Mouse (Mus musculus) heart, embryonic 12.5 days (tissue): ENCODE results near the gene Gzmk. TPM values are rescaled to one million over a fixed set of nuclear protein-coding genes. Genes with fewer than 3 reads are reported as not detected.

Source experiments
- ATAC-seq: fragments of 200-750 bp; cut with Nextera tagmentation; 2 replicates; pipeline ENCODE4 v1.8.0; 2017; ENCODE audit warnings: moderate TSS enrichment, moderate library complexity; ENCODE audit not compliant: insufficient number of reproducible peaks, low FRiP score
- H3K27ac ChIP-seq: fragments of 300-500 bp; sonication (generic); 2 replicates; pipeline ENCODE4 v1.5.1; 2016; ENCODE audit warnings: mild to moderate bottlenecking, moderate library complexity; ENCODE audit not compliant: poor library complexity, severe bottlenecking
- H3K27me3 ChIP-seq: fragments of 300-500 bp; sonication (generic); replicated peaks from 2 replicates; pipeline ENCODE4 v1.6.1; 2016; ENCODE audit warnings: mild to moderate bottlenecking, moderate library complexity
- H3K36me3 ChIP-seq: fragments of 300-500 bp; sonication (generic); 2 replicates; pipeline ENCODE4 v1.6.1; 2016; ENCODE audit warnings: mild to moderate bottlenecking, moderate library complexity
- H3K4me1 ChIP-seq: fragments of 300-500 bp; sonication (generic); replicated peaks from 2 replicates; pipeline ENCODE4 v1.6.1; 2016; ENCODE audit warnings: mild to moderate bottlenecking
- H3K4me2 ChIP-seq: fragments of 300-500 bp; sonication (generic); 2 replicates; pipeline ENCODE4 v1.6.1; 2016; ENCODE audit warnings: mild to moderate bottlenecking, moderate library complexity
- H3K4me3 ChIP-seq: fragments of 300-500 bp; sonication (generic); 2 replicates; pipeline ENCODE4 v1.5.1; 2016; ENCODE audit warnings: mild to moderate bottlenecking
- H3K9ac ChIP-seq: fragments of 300-500 bp; sonication (generic); 2 replicates; pipeline ENCODE4 v1.6.1; 2016; ENCODE audit warnings: mild to moderate bottlenecking, moderate library complexity
- H3K9me3 ChIP-seq: fragments of 300-500 bp; sonication (generic); replicated peaks from 2 replicates; pipeline ENCODE4 v1.6.1; 2016; ENCODE audit warnings: mild to moderate bottlenecking, moderate library complexity
- WGBS: fragments of 180-500 bp; shearing (Covaris S2); methylation state at CpG from one replicate; pipeline ENCODE4 v1.1.7; 2016; 5-methylcytosine and 5-hydroxymethylcytosine counted together
- polyA plus RNA-seq: library from polyadenylated mRNA; unstranded; fragments of >200 nt; fragmentation: Nextera tagmentation; extraction: Ambion mirVana; gene quantifications from 2 replicates; pipeline ENCODE4 v1.2.1, GENCODE M21; 2016

Gene Gzmk
- polyA plus RNA-seq, 1 experiment from 2014 or later = not detected

- no peak for ATAC-seq
- no peaks in the 10 kb centered on the region for H3K4me1 ChIP-seq
- no peak overlapping the region for H3K4me2 ChIP-seq
- no peak overlapping the region for H3K27ac ChIP-seq
- WGBS = 70% methylated on average over 9 of the region's 9 CpGs
- H3K4me3 ChIP-seq = no peak overlapping the region
- no peaks in the 10 kb centered on the region for H3K27me3 ChIP-seq
- no peaks in the 10 kb centered on the region for H3K36me3 ChIP-seq
- no peak overlapping the region for H3K9ac ChIP-seq
- no peaks in the 10 kb centered on the region for H3K9me3 ChIP-seq
Measured at GRCm38 (mm10) chr13:113168018-113168534, 57.6 kb downstream of the Gzmk start.

DNA sequence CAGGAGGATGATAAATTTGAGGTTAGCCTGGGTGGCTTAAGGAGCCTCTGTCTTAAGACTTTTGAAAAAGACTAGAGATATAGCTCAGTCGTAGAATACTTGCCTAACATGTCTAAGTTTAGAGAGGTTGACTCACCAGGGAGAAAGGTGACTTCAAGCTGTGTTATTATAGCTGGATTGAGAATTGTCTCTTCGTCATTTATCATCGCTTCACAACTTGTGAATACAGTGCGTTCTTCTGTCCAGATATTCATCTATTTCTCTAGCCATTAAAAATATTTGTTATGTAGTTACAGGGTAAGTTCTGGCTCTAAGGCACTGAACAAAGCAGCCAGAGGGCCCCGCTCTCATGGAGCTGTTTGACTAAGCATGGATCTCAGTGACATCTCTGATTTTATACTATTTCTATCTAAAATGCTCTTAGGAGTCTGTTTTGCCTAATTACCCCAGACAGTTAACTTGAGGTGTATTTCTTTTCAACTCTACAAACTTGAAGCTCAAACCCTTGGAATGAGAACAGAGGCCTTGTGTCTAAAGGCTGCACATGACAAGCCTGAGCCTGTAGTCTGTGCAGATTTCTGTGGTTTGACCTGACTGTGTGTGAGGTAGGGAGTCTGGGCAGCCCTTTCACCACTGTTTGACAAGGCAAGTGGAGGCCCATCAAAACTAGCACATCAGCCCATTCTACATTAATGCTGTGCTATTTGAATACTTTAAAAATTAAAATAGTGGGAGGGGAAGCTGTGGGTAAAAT lies 61.3 kb downstream of the Gzmk start:
- Histone ChIP-seq H3K9me3 (no peaks in the 10 kb centered on the region), H3K4me2 (no peak overlapping the region), H3K4me1 (no peaks in the 10 kb centered on the region), H3K27me3 (no peaks in the 10 kb centered on the region), H3K9ac (no peak overlapping the region), H3K4me3 (no peak overlapping the region), H3K36me3 (no peaks in the 10 kb centered on the region), H3K27ac (no peak overlapping the region)
- WGBS = 84% methylated on average over 5 of the region's 5 CpGs
- no peak for ATAC-seq

GRCm38 (mm10) chr13:113151556-113151955 lies 74.2 kb downstream of the Gzmk start:
- Histone ChIP-seq H3K4me1 (no peaks in the 10 kb centered on the region), H3K27me3 (no peaks in the 10 kb centered on the region), H3K27ac (no peak overlapping the region), H3K4me2 (no peak overlapping the region), H3K9ac (no peak overlapping the region), H3K4me3 (no peak overlapping the region), H3K36me3 (no peaks in the 10 kb centered on the region), H3K9me3 (no peaks in the 10 kb centered on the region)
- 84% methylated on average over 4 of the region's 4 CpGs for WGBS
- ATAC-seq = no peak

DNA sequence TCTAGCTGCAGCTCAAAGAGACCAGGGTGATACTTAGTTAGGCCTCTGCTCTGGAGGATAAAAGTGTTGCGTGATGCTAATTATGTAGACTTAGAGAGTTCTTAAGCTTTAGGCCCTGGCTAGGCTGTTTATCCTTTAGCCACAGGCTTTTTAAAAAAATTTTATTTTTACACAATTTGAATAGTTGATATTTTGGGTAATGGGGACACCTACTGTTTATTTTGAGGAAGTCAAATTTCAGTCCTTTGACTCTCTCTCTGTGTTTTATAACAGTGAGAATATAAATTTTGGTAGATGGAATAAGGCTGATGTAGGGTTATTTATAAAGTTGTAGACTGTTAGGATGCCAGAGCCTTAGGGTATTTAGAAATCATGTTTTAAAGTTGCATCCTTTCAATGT lies 86.1 kb downstream of the Gzmk start:
- Histone ChIP-seq H3K9ac (no peak overlapping the region), H3K36me3 (no peaks in the 10 kb centered on the region), H3K27ac (no peak overlapping the region), H3K4me2 (no peak overlapping the region), H3K9me3 (no peaks in the 10 kb centered on the region), H3K4me1 (no peaks in the 10 kb centered on the region), H3K4me3 (no peak overlapping the region), H3K27me3 (no peaks in the 10 kb centered on the region)
- ATAC-seq = no peak
- 82% methylated on average over 1 of the region's 1 CpGs for WGBS

DNA sequence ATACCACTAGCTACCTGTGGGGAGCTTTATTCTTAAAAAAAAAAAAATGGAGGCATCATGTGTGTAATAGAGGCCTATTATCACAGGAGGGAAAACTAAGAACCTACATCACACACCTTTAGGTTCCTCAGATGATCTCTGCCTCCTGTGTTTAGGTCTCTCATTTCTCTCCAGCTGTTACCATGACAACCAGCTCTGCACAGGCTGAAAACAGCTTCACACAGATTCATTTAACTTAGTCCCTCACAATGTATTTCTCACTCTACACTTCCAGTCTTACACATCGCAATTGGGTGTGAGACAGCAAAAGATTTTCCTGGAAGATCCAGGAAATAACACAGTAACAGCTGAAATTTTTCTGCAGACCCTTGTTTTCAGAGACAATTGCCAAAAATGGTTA lies 95.7 kb downstream of the Gzmk start:
- no peak overlapping the region for H3K9ac ChIP-seq
- WGBS = 84% methylated on average over 1 of the region's 1 CpGs
- no peaks in the 10 kb centered on the region for H3K9me3 ChIP-seq
- no peaks in the 10 kb centered on the region for H3K27me3 ChIP-seq
- no peak overlapping the region for H3K4me2 ChIP-seq
- ATAC-seq = no peak
- no peaks in the 10 kb centered on the region for H3K36me3 ChIP-seq
- H3K4me1 ChIP-seq = no peaks in the 10 kb centered on the region
- H3K4me3 ChIP-seq = no peak overlapping the region
- H3K27ac ChIP-seq = no peak overlapping the region

Other genes with a start within 250 kb of the Gzmk start
- 0.14 TPM in 1 of 2 replicates, not detected in the other for gene Ccno, start 238.1 kb downstream of the Gzmk start, polyA plus RNA-seq
- gene Mcidas, start 232.1 kb downstream of the Gzmk start, polyA plus RNA-seq = not detected in 2 replicates
- gene Cdc20b, start 190.8 kb downstream of the Gzmk start, polyA plus RNA-seq = not detected in 2 replicates
- 142 and 148 TPM in 2 replicates for gene Gpx8, start 179.5 kb downstream of the Gzmk start, polyA plus RNA-seq
- not detected in 2 replicates for gene Gzma, start 124.9 kb downstream of the Gzmk start, polyA plus RNA-seq
- 1.0 and 1.5 TPM in 2 replicates for gene Esm1, start 16.2 kb downstream of the Gzmk start, polyA plus RNA-seq
- gene BC067074, start 67.3 kb upstream of the Gzmk start, polyA plus RNA-seq = 4.0 and 4.2 TPM in 2 replicates